Mouse (Mus musculus) liver, postnatal 0 days (tissue): ENCODE results near the gene Rad54l. TPM values are rescaled to one million over a fixed set of nuclear protein-coding genes. Genes with fewer than 3 reads are reported as not detected.
A peak's percentile ranks its signal among the peaks of the same experiment; 100 is the strongest.

Experiments used
- ATAC-seq: fragments of 200-750 bp; cut with Nextera tagmentation; 2 replicates; pipeline ENCODE4 v1.8.0; 2017; ENCODE audit warnings: mild to moderate bottlenecking, moderate library complexity
- DNase-seq: peaks from one replicate; pipeline ENCODE4 v3.0.0-alpha.2; 2016
- H3K27ac ChIP-seq: fragments of 300-500 bp; sonication (generic); 2 replicates; pipeline ENCODE4 v1.5.1; 2014; ENCODE audit warnings: antibody characterized with exemption, moderate library complexity, mild to moderate bottlenecking, low read depth
- H3K27me3 ChIP-seq: fragments of 300-500 bp; sonication (generic); 2 replicates; pipeline ENCODE4 v1.6.1; 2014; ENCODE audit warnings: low read length, control low read depth, mixed read lengths; ENCODE audit not compliant: insufficient read depth
- H3K36me3 ChIP-seq: fragments of 300-500 bp; sonication (generic); replicated peaks from 2 replicates; pipeline ENCODE4 v1.6.1; 2014; ENCODE audit warnings: mild to moderate bottlenecking, control low read depth, low read length, moderate library complexity, mixed read lengths; ENCODE audit not compliant: insufficient read depth
- H3K4me1 ChIP-seq: fragments of 300-500 bp; sonication (generic); 2 replicates; pipeline ENCODE4 v1.6.1; 2014; ENCODE audit warnings: antibody characterized with exemption, mild to moderate bottlenecking, control low read depth; ENCODE audit not compliant: insufficient read depth
- H3K4me2 ChIP-seq: fragments of 300-500 bp; sonication (generic); 2 replicates; pipeline ENCODE4 v1.6.1; 2014; ENCODE audit warnings: low read depth, mild to moderate bottlenecking, low read length, moderate library complexity, mixed read lengths
- H3K4me3 ChIP-seq: fragments of 300-500 bp; sonication (generic); 2 replicates; pipeline ENCODE4 v1.5.1; 2014; ENCODE audit warnings: low read depth, low read length
- H3K9ac ChIP-seq: fragments of 300-500 bp; sonication (generic); replicated peaks from 2 replicates; pipeline ENCODE4 v1.6.1; 2014; ENCODE audit warnings: mild to moderate bottlenecking, moderate library complexity
- H3K9me3 ChIP-seq: fragments of 300-500 bp; sonication (generic); 2 replicates; pipeline ENCODE4 v1.6.1; 2016; ENCODE audit warnings: mild to moderate bottlenecking, control low read depth, low read length, mixed read lengths
- CTCF ChIP-seq: sonication (generic); IDR thresholded peaks from 2 replicates; pipeline ENCODE4 v1.5.1; 2016; ENCODE audit warnings: antibody characterized with exemption, low read depth
- EP300 ChIP-seq: IDR thresholded peaks from 2 replicates; pipeline ENCODE4 v1.6.1; 2016; ENCODE audit warnings: antibody characterized with exemption, low read depth, mild to moderate bottlenecking
- WGBS: fragments of 180-500 bp; shearing (Covaris S2); extraction: QIAGEN DNeasy Blood & Tissue Kit; methylation state at CpG from one replicate; pipeline ENCODE4 v1.1.7; 2014; ENCODE audit not compliant: insufficient replicate concordance; 5-methylcytosine and 5-hydroxymethylcytosine counted together
- polyA plus RNA-seq: library from polyadenylated mRNA; unstranded; fragments of >200 nt; fragmentation: Nextera tagmentation; extraction: Ambion mirVana; gene quantifications from 2 replicates; pipeline ENCODE4 v1.2.1, GENCODE M21; 2015

The Rad54l gene
- polyA plus RNA-seq, 1 experiment from 2014 or later = 10.3 TPM

DNA sequence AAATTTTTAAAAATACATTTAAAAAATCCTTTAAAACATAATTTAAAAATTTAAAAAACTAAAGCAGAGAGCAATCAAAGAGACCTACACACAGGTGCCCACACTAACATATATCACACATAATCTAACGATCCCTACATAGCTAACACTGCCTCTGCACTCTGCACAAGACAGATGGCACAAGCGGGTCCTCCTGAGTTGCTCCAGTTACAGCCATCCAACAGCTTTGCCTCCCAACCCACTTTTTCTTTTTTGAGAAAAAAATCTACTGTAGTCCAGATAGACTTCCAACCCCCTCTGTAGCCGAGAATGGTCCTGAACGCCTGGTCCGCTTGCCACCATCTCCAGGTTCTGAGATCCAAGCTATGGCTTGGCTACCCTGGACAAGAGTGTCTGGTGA lies 18.2 kb downstream of the Rad54l start:
- DNase-seq = no peak
- TF ChIP-seq EP300 = no peak
- TF ChIP-seq CTCF = no peak
- Histone ChIP-seq H3K27me3 (no peaks in the 10 kb centered on the region), H3K9ac (no peak overlapping the region), H3K9me3 (no peaks in the 10 kb centered on the region), H3K36me3 (peaks cover 16% of the 10 kb centered on the region), H3K27ac (no peak overlapping the region), H3K4me1 (no peaks in the 10 kb centered on the region; the same call in 1 of the 2 replicates), H3K4me3 (no peak overlapping the region), H3K4me2 (no peak overlapping the region)
- no peak for ATAC-seq
- WGBS = 88% methylated on average over 5 of the region's 5 CpGs

DNA sequence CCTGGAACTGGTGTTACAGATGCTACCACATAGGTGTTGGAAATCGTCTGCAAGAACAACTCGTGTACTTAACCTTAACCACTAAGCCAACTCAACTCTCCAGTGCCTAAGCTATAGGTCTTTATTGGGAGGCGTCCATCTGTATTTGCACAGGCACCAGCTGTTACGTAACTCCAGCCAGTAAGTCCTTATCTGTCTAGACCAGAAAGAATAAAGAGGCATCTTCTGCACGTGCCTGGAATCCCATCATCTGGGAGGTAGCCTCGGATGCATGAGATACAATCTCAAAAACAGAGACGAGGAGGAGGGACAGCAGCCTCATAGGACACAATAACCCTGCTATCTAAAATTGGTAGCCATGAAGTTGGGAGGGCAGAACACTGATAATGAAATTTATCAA lies 22.5 kb downstream of the Rad54l start:
- H3K4me3 ChIP-seq = no peak overlapping the region
- no peaks in the 10 kb centered on the region for H3K9me3 ChIP-seq
- DNase-seq (no peak), ATAC-seq (peak; percentile 68)
- no peaks in the 10 kb centered on the region for H3K27me3 ChIP-seq
- H3K4me2 ChIP-seq = no peak overlapping the region
- no peak overlapping the region for H3K27ac ChIP-seq
- peaks cover 44% of the 10 kb centered on the region for H3K36me3 ChIP-seq
- TF ChIP-seq CTCF = no peak
- peak; percentile 86 for TF ChIP-seq EP300
- 36% methylated on average over 7 of the region's 7 CpGs for WGBS
- peaks cover 3% of the 10 kb centered on the region; the same call in 1 of the 2 replicates for H3K4me1 ChIP-seq
- H3K9ac ChIP-seq = no peak overlapping the region

DNA sequence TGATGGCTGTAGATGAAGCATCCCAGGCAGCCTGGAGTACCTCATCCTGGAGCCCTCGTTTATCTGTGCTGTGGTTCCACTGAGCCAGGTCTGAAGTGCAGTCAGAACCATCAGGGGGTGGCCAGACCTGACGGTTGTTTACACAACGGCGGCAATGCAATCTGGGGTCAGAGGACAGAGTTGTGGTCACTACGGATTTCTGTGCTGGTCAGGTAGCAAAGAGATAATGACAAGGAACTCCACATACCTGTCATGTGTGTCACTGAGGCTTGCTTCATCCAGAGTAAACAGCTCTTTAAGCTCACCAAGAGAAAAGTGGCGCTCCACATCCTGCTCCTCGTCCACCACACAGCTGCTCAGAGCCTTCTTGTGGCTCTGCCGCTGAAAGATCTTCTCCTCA lies 26.3 kb downstream of the Rad54l start:
- Histone ChIP-seq H3K4me2 (no peak overlapping the region), H3K9ac (no peak overlapping the region), H3K27ac (peak overlapping the region; percentile 4; the same call in 1 of the 2 replicates), H3K4me1 (peaks cover 3% of the 10 kb centered on the region; the same call in 1 of the 2 replicates), H3K4me3 (no peak overlapping the region), H3K27me3 (no peaks in the 10 kb centered on the region), H3K36me3 (peaks cover 61% of the 10 kb centered on the region), H3K9me3 (no peaks in the 10 kb centered on the region)
- TF ChIP-seq CTCF = no peak
- no peak for TF ChIP-seq EP300
- 60% methylated on average over 8 of the region's 8 CpGs for WGBS
- peak; percentile 60 for DNase-seq
- peak; percentile 92 for ATAC-seq

DNA sequence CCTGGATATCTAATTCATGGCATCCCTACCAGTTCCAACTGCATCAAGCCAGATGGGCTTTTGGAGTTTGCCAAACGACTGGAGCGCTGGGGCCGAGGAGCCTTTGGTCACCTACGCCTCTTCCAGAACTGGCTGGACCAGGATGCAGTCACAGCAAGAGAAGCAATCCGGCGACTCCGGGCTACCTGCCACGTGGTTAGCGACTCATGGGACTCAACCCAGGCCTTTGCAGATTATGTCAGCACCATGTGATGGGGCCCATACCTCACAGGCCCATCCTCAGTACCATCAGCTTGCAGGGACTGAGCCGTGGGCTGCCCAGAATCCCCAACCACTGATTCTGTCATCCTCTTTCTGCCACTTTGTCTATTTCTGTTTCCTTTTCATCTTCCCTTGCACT lies 27.2 kb downstream of the Rad54l start:
- no peak for DNase-seq
- Histone ChIP-seq H3K27ac (no peak overlapping the region), H3K4me3 (no peak overlapping the region), H3K36me3 (peaks cover 66% of the 10 kb centered on the region), H3K9ac (no peak overlapping the region), H3K27me3 (no peaks in the 10 kb centered on the region), H3K4me2 (no peak overlapping the region), H3K4me1 (peaks cover 3% of the 10 kb centered on the region; the same call in 1 of the 2 replicates), H3K9me3 (no peaks in the 10 kb centered on the region)
- 94% methylated on average over 10 of the region's 10 CpGs for WGBS
- ATAC-seq = no peak
- TF ChIP-seq CTCF (no peak), EP300 (no peak)

DNA sequence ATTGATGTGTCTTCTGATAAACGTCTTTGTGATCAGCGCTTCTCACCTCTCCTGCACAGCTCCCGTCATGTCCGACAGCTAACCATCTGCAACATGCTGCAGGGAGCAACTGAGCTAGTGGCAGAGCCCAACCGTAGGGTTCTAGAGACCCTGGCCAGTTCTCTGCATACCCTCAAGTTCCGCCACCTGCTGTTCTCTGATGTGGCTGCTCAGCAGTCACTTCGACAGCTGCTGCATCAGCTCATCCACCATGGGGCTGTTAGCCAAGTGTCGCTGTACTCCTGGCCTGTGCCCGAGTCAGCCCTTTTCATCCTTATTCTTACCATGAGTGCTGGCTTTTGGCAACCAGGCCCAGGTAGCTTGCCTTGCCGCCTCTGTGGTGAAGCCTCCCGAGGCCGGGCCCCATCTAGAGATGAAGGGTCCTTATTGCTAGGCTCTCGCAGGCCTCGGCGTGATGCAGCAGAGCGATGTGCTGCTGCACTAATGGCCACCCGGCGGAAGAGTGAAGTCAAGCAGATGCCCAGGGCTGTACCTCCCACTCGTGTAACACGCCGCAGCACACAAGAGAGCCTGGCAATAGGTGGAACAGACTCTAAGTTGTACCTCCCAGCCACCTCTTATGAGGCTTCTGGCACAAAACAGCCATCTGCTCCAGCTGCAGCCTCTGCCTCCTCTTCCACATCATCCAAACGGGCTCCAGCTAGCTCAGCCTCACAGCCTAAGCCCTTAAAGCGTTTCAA lies 34.8 kb downstream of the Rad54l start:
- Histone ChIP-seq H3K4me2 (no peak overlapping the region), H3K27ac (no peak overlapping the region), H3K4me3 (no peak overlapping the region), H3K4me1 (no peaks in the 10 kb centered on the region), H3K9me3 (no peaks in the 10 kb centered on the region), H3K36me3 (peaks cover 51% of the 10 kb centered on the region), H3K9ac (no peak overlapping the region), H3K27me3 (no peaks in the 10 kb centered on the region)
- DNase-seq (no peak), ATAC-seq (no peak)
- 88% methylated on average over 23 of the region's 23 CpGs for WGBS
- TF ChIP-seq EP300 = no peak

DNA sequence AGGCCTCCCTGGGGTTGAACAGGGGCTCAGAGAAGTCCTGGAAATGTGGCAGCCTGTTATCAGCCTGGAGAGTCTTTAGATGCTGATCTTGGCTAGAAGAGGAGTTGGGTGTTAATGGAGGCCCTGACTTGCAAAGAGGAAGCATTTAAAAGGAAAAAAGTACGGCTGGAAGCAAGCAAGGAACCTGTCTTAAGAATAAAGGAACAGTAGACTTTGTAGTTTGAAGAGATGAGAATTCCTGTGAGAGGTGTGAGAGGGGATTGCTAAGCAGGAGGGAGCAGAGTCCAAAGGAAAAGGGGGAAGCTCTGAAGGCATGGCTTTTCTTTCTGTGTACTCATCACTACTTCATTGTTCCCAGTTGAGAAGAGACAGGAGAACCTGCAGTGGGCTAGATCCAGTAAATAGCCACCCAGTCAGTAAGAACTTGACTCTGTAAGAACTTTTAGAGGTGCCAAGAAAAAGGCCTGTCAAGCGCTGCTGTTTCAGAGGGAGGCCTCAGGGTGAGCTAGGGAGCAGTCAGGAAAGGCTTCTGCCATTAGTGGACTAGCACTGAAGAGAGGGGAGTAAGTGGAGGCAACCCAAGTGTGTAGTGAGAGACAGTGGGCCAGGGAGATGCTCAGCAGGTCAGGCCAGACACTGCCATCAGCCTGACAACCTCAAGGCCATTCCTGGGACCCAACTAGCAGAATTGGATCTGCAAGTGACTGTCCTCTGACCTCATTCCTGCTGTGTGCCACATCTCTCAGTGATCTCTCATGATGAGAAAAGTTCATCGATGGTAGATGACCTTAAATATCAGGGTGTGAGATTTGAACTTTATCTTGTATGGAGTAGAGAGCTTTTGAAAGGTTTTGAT lies 46.0 kb downstream of the Rad54l start:
- Histone ChIP-seq H3K27me3 (no peaks in the 10 kb centered on the region), H3K9me3 (no peaks in the 10 kb centered on the region), H3K4me3 (peak overlapping the region; percentile 66), H3K27ac (peak overlapping the region; percentile 99), H3K9ac (peak overlapping the region; percentile 96), H3K36me3 (peaks cover 15% of the 10 kb centered on the region), H3K4me1 (peaks cover 20% of the 10 kb centered on the region), H3K4me2 (peak overlapping the region; percentile 80)
- whole genome bisulfite sequencing = 53% methylated on average over 3 of the region's 3 CpGs
- DNase-seq (no peak), ATAC-seq (no peak)
- TF ChIP-seq CTCF (no peak), EP300 (no peak)
